Mouse (Mus musculus): ENCODE measurements around the gene Emc6.

Emc6 gene

GRCm38 (mm10) chr11:73175612-73176011, 1.2 kb downstream of the Emc6 start:
- no peak for DNase-seq

DNA sequence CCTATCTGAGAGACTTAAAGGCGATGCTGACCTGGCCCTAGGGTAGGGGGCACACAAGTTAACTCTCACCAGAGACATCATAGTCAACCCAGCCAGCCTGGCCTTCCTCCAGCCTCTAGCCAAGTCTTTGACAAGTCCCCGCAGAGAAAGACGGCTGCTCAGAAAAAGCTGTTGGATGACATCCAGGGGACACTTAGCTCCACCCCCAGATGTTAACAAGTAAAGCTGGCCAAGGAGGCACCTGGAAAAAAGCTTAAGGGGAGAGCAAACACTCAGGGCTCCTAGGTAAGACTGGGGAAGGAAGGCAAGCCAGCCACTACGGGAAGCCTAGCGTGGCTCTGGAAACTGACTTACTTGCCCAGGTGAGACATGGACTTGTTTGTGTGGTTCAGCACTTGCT, 4.7 kb downstream of the Emc6 start:
- no peak for DNase-seq

- peak; percentile 84 for DNase-seq
These were observed 7.6 kb downstream of the Emc6 start for GRCm38 (mm10) chr11:73169231-73169630.

GRCm38 (mm10) chr11:73168576-73168975, 8.3 kb downstream of the Emc6 start:
- no peak for DNase-seq

DNA sequence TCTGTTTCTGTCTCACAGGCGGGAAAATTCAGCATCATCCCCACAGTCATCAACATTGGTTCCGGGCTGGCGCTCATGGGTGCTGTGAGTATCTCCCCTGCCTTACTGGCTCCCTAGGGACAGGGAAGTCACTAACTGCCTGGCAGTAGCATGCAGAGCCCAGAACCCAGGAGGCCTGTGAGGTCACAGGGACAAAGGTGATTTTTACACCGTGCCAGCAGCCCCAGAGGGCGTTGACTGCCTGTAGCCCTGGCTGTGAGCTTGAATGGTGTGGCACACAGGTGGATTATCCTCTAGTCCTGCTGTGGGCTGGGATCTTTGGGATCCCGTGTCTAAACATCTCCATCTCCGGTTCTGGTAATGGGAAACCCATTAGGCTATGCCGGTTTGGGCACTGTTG, 8.8 kb downstream of the Emc6 start:
- no peak for DNase-seq

DNA sequence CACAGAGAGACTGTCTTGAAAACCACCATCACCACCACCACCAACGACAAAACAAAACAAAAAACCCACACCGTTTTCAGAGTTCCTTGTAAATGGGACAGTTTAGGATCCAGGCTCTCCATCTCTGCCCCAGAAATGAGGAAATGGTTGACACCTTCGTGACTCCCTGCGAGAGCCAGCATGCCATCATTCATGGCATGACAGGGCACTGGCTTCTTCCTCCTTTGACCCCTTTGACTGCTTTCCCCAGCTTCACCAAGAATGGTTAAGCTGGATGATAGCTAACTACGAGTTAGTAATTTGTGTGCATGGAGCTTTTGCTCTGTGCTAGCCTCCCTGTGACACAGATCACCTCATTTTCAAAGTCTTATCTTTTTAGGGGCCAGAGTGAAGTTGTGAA, 14.6 kb downstream of the Emc6 start:
- DNase-seq, result no peak

DNA sequence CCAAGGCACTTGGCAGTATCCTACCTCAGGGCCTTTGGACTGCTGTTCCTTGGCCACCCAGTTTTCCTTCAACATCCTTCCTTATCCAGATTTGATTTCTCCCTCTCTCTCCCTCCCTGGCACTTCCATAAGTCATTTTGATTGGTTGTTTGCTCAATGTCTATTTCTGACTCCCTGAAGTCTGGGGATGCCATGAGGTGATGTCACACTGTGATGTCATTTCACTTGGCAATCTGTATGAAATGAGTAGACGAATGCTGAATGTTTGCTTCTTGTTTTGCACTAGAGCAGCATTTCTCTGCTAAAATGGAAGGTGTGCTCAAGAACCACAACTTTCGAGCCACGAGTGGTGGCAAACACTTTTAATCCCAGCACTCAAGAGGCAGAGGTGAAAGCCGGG, 15.2 kb downstream of the Emc6 start:
- DNase-seq, result no peak

GRCm38 (mm10) chr11:73160811-73161200, 16.0 kb downstream of the Emc6 start:
- DNase-seq, result no peak

DNA sequence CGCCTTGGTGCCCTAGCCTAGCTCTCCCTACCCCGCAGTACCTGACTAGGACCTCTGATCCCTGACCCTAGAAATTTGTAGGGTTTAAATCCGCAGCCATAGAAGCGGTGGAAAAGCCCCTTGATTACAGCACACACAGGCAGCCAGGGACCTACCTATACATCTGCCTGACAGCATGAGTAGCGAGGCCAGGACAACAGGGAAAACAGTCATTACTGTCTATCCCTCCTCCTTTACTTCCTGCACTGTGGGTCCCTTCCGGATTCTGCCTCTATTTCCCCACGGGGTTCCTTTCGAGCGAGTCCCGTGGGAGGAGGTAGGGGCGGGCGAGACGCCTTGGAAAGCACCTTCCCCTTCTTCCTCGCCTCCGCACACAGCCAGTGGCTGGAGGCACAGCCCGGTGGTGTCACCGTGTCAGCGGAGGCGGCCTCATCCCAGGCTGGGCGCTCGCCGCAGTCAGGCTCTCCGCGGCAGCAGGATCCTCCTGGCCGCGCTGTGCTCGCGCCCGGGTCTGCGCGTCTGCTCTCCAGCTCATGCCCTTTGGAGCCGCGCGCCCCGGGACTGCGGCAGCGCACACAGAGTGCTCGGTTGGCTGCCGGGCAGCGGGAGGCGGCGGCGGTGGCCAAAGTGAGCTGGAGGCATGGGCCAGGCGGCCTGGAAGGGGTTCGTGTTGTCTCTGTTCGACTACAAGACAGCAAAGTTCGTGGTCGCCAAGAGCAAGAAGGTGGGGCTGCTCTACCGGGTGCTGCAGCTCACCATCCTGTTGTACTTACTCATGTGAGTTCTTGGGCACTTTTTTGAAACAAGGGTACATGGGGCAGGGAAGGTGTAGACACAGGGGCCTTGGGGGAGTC, 16.7 kb downstream of the Emc6 start, which contains the start of gene P2rx5:
Gene P2rx5, plus strand, starts transcription at position 465 of the 854 bp plus-strand sequence.
- DNase-seq, result peak; percentile 49

GRCm38 (mm10) chr11:73155071-73155470, 21.8 kb downstream of the Emc6 start:
- DNase-seq, result no peak

- DNase-seq, result no peak
These were observed 28.6 kb downstream of the Emc6 start for GRCm38 (mm10) chr11:73148209-73148608.

- DNase-seq, result no peak
These were observed 29.9 kb downstream of the Emc6 start for GRCm38 (mm10) chr11:73146975-73147365.

DNA sequence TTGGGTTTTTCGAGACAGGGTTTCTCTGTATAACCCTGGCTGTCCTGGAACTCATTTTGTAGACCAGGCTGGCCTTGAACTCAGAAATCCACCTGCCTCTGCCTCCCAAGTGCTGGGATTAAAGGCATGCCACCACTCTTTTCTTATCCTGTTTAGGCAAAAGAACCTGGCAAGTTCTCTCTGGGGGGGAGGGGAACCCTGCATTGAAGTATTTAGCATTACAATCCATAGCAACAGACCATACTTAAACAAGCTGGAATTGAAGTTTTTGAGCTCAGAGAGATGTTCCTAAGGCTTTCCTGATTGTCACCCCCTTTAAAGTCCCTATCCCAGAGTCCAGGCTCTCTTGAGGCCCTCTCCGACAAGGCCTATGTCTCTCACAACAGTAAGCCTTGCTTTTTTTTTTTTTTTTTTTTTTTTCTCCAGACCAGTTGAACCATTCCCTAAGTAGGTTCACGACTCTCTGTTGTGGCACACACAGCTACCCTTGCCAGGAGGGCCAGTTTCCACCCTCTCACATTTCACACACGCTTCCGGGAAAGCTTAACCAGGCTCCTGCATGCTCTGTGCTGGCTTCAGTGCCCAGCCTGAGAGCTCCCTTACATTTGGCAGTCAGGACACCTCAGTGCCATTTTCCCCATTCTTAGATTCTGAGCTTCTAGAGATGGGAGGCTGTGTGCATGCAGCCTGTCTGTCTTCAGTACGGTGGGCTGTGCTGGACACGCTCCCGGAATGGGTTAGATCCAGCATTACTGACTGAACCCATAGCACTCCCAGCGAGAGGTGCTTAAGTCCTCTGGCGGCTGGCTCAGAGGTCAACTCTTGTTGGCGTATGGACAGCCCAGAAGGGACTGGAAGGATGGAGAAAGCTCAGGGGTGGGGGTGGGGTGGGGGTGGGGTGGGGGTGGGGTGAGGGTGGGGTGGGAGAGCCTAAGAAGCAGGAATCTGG, 30.5 kb downstream of the Emc6 start:
- DNase-seq, result no peak

GRCm38 (mm10) chr11:73144261-73144681, 32.6 kb downstream of the Emc6 start:
- DNase-seq, result no peak

DNA sequence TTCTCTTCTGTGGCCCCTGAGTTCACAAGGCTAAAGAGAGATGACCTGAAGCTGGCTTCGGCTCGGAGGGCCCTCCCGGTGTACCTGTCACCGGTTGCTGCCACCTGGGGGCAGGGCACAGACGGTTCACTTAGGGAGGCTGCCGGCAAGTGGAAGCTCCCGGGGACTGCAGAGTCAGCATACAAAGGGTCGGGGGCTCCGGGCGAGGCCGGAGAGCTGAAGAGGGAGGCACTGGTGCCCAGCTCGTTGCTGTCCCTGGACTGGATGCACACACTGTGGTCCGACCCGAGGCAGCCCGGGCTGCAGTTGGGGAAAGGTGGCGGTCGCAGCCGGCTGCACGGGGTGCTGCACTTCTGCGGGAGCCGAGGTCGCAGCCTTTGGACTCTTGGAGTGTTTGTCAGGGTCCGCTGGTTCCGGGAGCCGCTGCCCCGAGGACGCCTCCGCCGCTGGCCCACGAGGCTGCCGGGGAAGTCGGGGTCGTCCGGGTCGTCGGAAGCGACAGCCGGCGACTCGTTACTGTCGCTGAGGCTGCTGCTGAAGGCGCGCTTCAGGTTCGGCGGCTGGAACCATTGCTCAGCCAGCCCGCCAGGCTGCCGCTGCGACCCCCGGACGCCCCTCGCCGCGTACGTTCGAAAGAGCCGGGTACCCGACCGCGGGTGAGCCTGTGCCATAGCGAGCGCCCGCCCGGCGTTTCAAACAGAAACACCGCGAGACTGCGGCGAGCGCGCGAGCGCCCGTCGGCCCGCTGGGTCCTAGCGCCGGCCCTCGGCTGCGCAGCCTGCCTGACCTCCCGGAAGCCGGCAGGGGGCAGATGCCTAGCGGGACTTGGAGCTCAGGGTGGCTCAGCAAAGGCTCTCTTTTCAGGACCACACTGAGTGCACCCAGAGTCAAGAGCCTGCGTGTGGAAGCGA, 39.0 kb downstream of the Emc6 start, which contains the start of gene Haspin:
Gene Haspin, minus strand, starts transcription at position 704 of the 911 bp plus-strand sequence.
- peak; percentile 97 for DNase-seq

GRCm38 (mm10) chr11:73137116-73137515, 39.7 kb downstream of the Emc6 start:
- peak; percentile 34 for DNase-seq

DNA sequence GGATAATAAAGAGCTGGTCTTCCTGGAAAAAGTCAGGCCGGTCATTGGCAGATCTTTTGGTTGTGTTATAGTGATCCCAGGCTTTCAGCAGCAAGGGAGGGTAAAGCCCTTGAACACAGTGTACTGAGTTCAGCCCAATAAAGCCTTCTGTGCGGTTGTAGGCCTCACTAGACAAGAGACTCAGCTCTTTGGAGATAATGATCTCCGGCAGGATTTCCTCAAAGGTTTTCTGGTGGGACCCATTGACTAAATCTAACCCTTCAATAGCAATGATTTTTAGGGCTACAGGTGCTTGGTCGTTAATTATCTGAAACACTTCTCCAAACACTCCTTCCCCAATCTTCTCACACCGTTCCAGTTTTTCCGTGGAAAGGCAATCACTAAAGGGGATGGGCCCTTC, 40.2 kb downstream of the Emc6 start:
- DNase-seq, result no peak

GRCm38 (mm10) chr11:73134222-73134621, 42.6 kb downstream of the Emc6 start:
- no peak for DNase-seq

- DNase-seq, result no peak
These were observed 43.8 kb downstream of the Emc6 start for GRCm38 (mm10) chr11:73132999-73133398.

GRCm38 (mm10) chr11:73131020-73131419, 45.8 kb downstream of the Emc6 start:
- DNase-seq, result peak; percentile 74

- no peak for DNase-seq
These were observed 50.3 kb downstream of the Emc6 start for GRCm38 (mm10) chr11:73126495-73126894.
